Mouse (Mus musculus) cortical plate, adult 2 months (tissue): ENCODE measurements at regions not wholly inside any gene's neighbourhood (a gene's known extent, or its start where the extent isn't known, plus 50 kb on each side); places are given as distances from the start of the nearest gene placed in this dataset.

Experiments
- CTCF ChIP-seq: fragments of 200-500 bp; IDR thresholded peaks from 2 replicates; pipeline ENCODE4 v1.5.1; 2011; ENCODE audit warnings: mild to moderate bottlenecking, control low read depth, low read length; ENCODE audit not compliant: insufficient read depth; ENCODE audit errors: extremely low read depth
- POLR2A ChIP-seq: fragments of 200-500 bp; IDR thresholded peaks from 2 replicates; pipeline ENCODE4 v1.6.1; 2011; ENCODE audit warnings: mild to moderate bottlenecking, low read length, control low read depth; ENCODE audit not compliant: insufficient read depth; ENCODE audit errors: extremely low read depth

DNA sequence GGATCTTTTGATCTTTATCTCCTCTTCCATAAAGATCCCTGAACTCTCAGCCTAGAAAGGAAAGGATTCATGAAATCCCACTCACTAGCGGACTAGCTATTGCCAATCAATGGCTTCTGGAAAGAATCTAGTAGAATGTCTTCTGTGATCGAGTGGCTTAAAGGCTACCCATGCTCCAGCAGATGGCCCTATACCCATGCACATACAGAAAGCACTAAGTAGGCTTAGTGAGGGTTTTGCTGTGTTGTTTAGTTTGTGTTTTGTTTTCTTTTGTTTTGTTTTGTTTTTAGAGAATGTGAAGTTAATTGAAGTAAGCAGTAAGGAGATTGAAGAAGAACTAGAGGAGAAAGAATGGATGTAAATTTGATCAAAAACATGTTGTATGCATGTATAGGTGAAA, 187.5 kb downstream of the Kctd12 start:
- TF ChIP-seq POLR2A: no peak
- peak; percentile 40; the same call in 1 of the 2 replicates for TF ChIP-seq CTCF
